Mouse (Mus musculus) liver, adult 2 months (tissue): ENCODE results near the gene Tbx6. TPM values are rescaled to one million over a fixed set of nuclear protein-coding genes. Genes with fewer than 3 reads are reported as not detected.

Source experiments
- DNase-seq: peaks from one replicate; pipeline ENCODE4 v3.0.0-alpha.2; 2011; ENCODE audit warnings: low read depth, low spot score; ENCODE audit errors: extremely low read depth
- H3K27ac ChIP-seq: fragments of 200-500 bp; replicated peaks from 2 replicates; pipeline ENCODE4 v1.5.1; 2012; ENCODE audit warnings: low read depth, mild to moderate bottlenecking, control low read depth, inconsistent platforms, low read length; ENCODE audit not compliant: insufficient read depth
- H3K27me3 ChIP-seq: fragments of 200-500 bp; 2 replicates; pipeline ENCODE4 v1.6.1; 2012; ENCODE audit warnings: mild to moderate bottlenecking, moderate library complexity, low read length, inconsistent platforms; ENCODE audit not compliant: control insufficient read depth, insufficient read depth
- H3K36me3 ChIP-seq: fragments of 200-500 bp; 2 replicates; pipeline ENCODE4 v1.6.1; 2012; ENCODE audit warnings: low read length, inconsistent platforms; ENCODE audit not compliant: control insufficient read depth, insufficient read depth
- H3K4me1 ChIP-seq: fragments of 200-500 bp; 2 replicates; pipeline ENCODE4 v1.6.1; 2011; ENCODE audit warnings: low read length; ENCODE audit not compliant: control insufficient read depth, insufficient read depth
- H3K4me3 ChIP-seq: fragments of 200-500 bp; 2 replicates; pipeline ENCODE4 v1.5.1; 2011; ENCODE audit warnings: low read depth, mild to moderate bottlenecking, control low read depth, low read length, moderate library complexity; ENCODE audit not compliant: insufficient read depth
- H3K79me2 ChIP-seq: fragments of 200-500 bp; 2 replicates; pipeline ENCODE4 v1.6.1; 2012; ENCODE audit warnings: inconsistent platforms, mild to moderate bottlenecking, low read length, moderate library complexity; ENCODE audit not compliant: control insufficient read depth, insufficient read depth
- H3K9ac ChIP-seq: fragments of 200-500 bp; 2 replicates; pipeline ENCODE4 v1.6.1; 2012; ENCODE audit warnings: low read depth, mild to moderate bottlenecking, control low read depth, inconsistent platforms, low read length
- CTCF ChIP-seq: fragments of 200-500 bp; IDR thresholded peaks from 2 replicates; pipeline ENCODE4 v1.5.1; 2011; ENCODE audit warnings: low read depth, low read length, control low read depth
- POLR2A ChIP-seq: fragments of 200-500 bp; IDR thresholded peaks from 2 replicates; pipeline ENCODE4 v1.6.1; 2011; ENCODE audit warnings: low read length, control low read depth; ENCODE audit not compliant: insufficient read depth; ENCODE audit errors: extremely low read depth
- WGBS: fragments of 180-500 bp; shearing (Covaris S2); methylation state at CpG from one replicate; pipeline ENCODE4 v1.1.7; 2018; 5-methylcytosine and 5-hydroxymethylcytosine counted together
- polyA plus RNA-seq: library from polyadenylated mRNA; depleted of rRNA; stranded (reverse); fragments of >200 nt; gene quantifications from 2 replicates; pipeline ENCODE4 v1.2.3, GENCODE M21; 2012
- total RNA-seq: library from RNA; depleted of rRNA; stranded (reverse); fragments of >200 nt; gene quantifications from 2 replicates; pipeline ENCODE4 v1.2.3, GENCODE M21; 2014

The Tbx6 gene
- total and polyA plus RNA-seq, 2 experiments, result 0.18 to 1.1 TPM

GRCm38 (mm10) chr7:126815726-126816222 is 34.5 kb downstream of the Tbx6 start:
- Histone ChIP-seq H3K4me3 (no peak overlapping the region), H3K4me1 (no peaks in the 10 kb centered on the region), H3K27me3 (no peaks in the 10 kb centered on the region), H3K36me3 (no peaks in the 10 kb centered on the region), H3K9ac (no peak overlapping the region), H3K27ac (no peak overlapping the region), H3K79me2 (no peaks in the 10 kb centered on the region)
- DNase-seq, result no peak
- WGBS, result 54% methylated on average over 8 of the region's 8 CpGs
- TF ChIP-seq POLR2A, result no peak
- no peak for TF ChIP-seq CTCF

- Histone ChIP-seq H3K79me2 (no peaks in the 10 kb centered on the region), H3K9ac (no peak overlapping the region), H3K27ac (no peak overlapping the region), H3K27me3 (no peaks in the 10 kb centered on the region), H3K36me3 (no peaks in the 10 kb centered on the region), H3K4me3 (no peak overlapping the region), H3K4me1 (no peaks in the 10 kb centered on the region)
- WGBS, result 34% methylated on average over 8 of the region's 8 CpGs
- no peak for TF ChIP-seq POLR2A
- no peak for TF ChIP-seq CTCF
- peak; percentile 78 for DNase-seq
Observed at GRCm38 (mm10) chr7:126816494-126816893, 35.2 kb downstream of the Tbx6 start.

- Histone ChIP-seq H3K9ac (no peak overlapping the region), H3K27ac (no peak overlapping the region), H3K27me3 (peaks cover 2% of the 10 kb centered on the region; the same call in 1 of the 2 replicates), H3K4me1 (no peaks in the 10 kb centered on the region), H3K36me3 (no peaks in the 10 kb centered on the region), H3K4me3 (no peak overlapping the region), H3K79me2 (no peaks in the 10 kb centered on the region)
- DNase-seq, result no peak
- WGBS, result 90% methylated on average over 7 of the region's 7 CpGs
- TF ChIP-seq CTCF (no peak), POLR2A (no peak)
Observed at GRCm38 (mm10) chr7:126817595-126817994, 36.3 kb downstream of the Tbx6 start.

GRCm38 (mm10) chr7:126818818-126819217 is 37.5 kb downstream of the Tbx6 start:
- WGBS, result 35% methylated on average over 1 of the region's 1 CpGs
- Histone ChIP-seq H3K36me3 (no peaks in the 10 kb centered on the region), H3K9ac (no peak overlapping the region), H3K4me3 (no peak overlapping the region), H3K27ac (no peak overlapping the region), H3K27me3 (peaks cover 7% of the 10 kb centered on the region), H3K79me2 (no peaks in the 10 kb centered on the region), H3K4me1 (no peaks in the 10 kb centered on the region)
- DNase-seq, result no peak
- TF ChIP-seq POLR2A (no peak), CTCF (no peak)

GRCm38 (mm10) chr7:126821835-126822511 is 40.7 kb downstream of the Tbx6 start:
- H3K79me2 ChIP-seq, result no peaks in the 10 kb centered on the region

GRCm38 (mm10) chr7:126822741-126823140 is 41.5 kb downstream of the Tbx6 start:
- 61% methylated on average over 9 of the region's 9 CpGs for WGBS
- Histone ChIP-seq H3K27ac (no peak overlapping the region), H3K9ac (no peak overlapping the region), H3K4me3 (no peak overlapping the region), H3K4me1 (no peaks in the 10 kb centered on the region), H3K79me2 (no peaks in the 10 kb centered on the region), H3K36me3 (no peaks in the 10 kb centered on the region), H3K27me3 (peaks cover 7% of the 10 kb centered on the region)
- DNase-seq, result no peak
- TF ChIP-seq CTCF (no peak), POLR2A (no peak)

More at GRCm38 (mm10) chr7:126821835-126822511, 40.7 kb downstream of the Tbx6 start:
- Histone ChIP-seq H3K36me3 (no peaks in the 10 kb centered on the region), H3K4me3 (no peak overlapping the region), H3K9ac (no peak overlapping the region), H3K4me1 (no peaks in the 10 kb centered on the region), H3K27me3 (peaks cover 7% of the 10 kb centered on the region), H3K27ac (no peak overlapping the region)
- DNase-seq, result peak; percentile 42
- peak; percentile 98 for TF ChIP-seq CTCF
- no peak for TF ChIP-seq POLR2A
- WGBS, result 34% methylated on average over 7 of the region's 7 CpGs
